Mouse (Mus musculus): ENCODE measurements around the gene Ddhd1.

GRCm38 (mm10) chr14:45690520-45691246 lies 32.7 kb upstream of the Ddhd1 start:
- TF ChIP-seq CTCF (conservative IDR thresholded peaks at IDR 0.05; ENCODE audit: low read length) (peak; percentile 65), POU5F1 (IDR thresholded peaks at IDR 0.05; ENCODE audit: borderline replicate concordance, low read length) (no peak), NANOG (IDR thresholded peaks at IDR 0.05; ENCODE audit: borderline replicate concordance, low read length) (no peak)

Measured in E14TG2a.4 (cell line).